Mouse (Mus musculus): ENCODE results near the gene Ppp4r4.
"Not testable (repeated sequence)": the region's sequence is repeated elsewhere in the genome, so short reads cannot be mapped to it uniquely, and the experiment has no call there.

The Ppp4r4 gene

GRCm38 (mm10) chr12:103634430-103634829 is 102.3 kb downstream of the Ppp4r4 start:
- no peak for DNase-seq (ENCODE audit: low spot score in 2 of 2)

- DNase-seq (ENCODE audit: low spot score in 2 of 2): no peak
Measured at GRCm38 (mm10) chr12:103635846-103636245, 103.8 kb downstream of the Ppp4r4 start.

- DNase-seq (ENCODE audit: low spot score in 2 of 2): peak; percentile 22 to 64
Measured at GRCm38 (mm10) chr12:103643336-103643735, 111.3 kb downstream of the Ppp4r4 start.

- no peak for DNase-seq (ENCODE audit: low spot score in 2 of 2)
Measured at GRCm38 (mm10) chr12:103643818-103644217, 111.7 kb downstream of the Ppp4r4 start.

GRCm38 (mm10) chr12:103644601-103645000 is 112.5 kb downstream of the Ppp4r4 start:
- no peak for DNase-seq (ENCODE audit: low spot score in 2 of 2)

- DNase-seq (ENCODE audit: low spot score in 2 of 2): no peak
Measured at GRCm38 (mm10) chr12:103646314-103646713, 114.2 kb downstream of the Ppp4r4 start.

GRCm38 (mm10) chr12:103653836-103654235 is 121.8 kb downstream of the Ppp4r4 start:
- DNase-seq (ENCODE audit: low spot score in 2 of 2): no peak

- no peak for DNase-seq (ENCODE audit: low spot score in 2 of 2)
Measured at GRCm38 (mm10) chr12:103655123-103656044, 123.3 kb downstream of the Ppp4r4 start.

GRCm38 (mm10) chr12:103656848-103657626 is 125.0 kb downstream of the Ppp4r4 start, which contains the start of gene Serpina6:
Gene Serpina6 (minus strand): TSS chr12:103657212.
- DNase-seq (ENCODE audit: low spot score in 2 of 2): no peak

- no peak for DNase-seq (ENCODE audit: low spot score in 2 of 2)
Measured at GRCm38 (mm10) chr12:103657991-103658390, 125.9 kb downstream of the Ppp4r4 start.

GRCm38 (mm10) chr12:103659171-103659570 is 127.1 kb downstream of the Ppp4r4 start:
- no peak for DNase-seq (ENCODE audit: low spot score in 2 of 2)

- DNase-seq (ENCODE audit: low spot score in 2 of 2): no peak
Measured at GRCm38 (mm10) chr12:103660076-103660475, 128.0 kb downstream of the Ppp4r4 start.

GRCm38 (mm10) chr12:103662053-103662452 is 130.0 kb downstream of the Ppp4r4 start:
- not testable (repeated sequence) for DNase-seq (ENCODE audit: low spot score in 2 of 2)

All from thymus, postnatal 10 days (tissue).